Mouse (Mus musculus): ENCODE data around the gene Arhgef40. TPM values are rescaled to one million over a fixed set of nuclear protein-coding genes. Genes with fewer than 3 reads are reported as not detected.
"Not testable (repeated sequence)": the region's sequence is repeated elsewhere in the genome, so short reads cannot be mapped to it uniquely, and the experiment has no call there.

The Arhgef40 gene
- polyA plus RNA-seq, 1 experiment from 2014 or later: 1.3 TPM

DNA sequence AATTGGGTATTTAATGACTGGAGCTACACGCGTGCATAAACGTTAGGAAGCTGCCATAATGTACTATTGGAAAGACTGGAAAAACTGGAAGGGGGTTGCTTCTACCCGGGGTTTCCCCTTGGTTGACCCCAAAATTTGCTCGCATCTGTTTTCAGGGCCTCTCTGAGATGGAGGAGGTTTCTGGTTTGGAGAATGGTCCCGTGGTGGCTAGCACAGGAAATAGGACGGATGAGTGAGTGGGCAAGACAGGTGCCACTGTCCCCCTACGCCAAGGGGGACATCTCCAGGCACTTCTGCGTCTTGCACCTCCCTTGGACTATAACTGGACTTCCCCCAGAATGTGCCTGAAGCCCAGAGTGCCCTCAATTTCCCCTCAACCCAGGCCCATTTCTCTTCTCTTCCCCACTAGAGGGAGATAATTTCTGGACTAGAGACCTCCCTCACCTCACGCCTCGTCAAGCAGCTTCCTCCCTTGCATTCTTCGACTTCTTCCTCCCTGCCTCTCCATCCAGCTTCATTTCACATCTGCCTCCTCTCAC lies 34.6 kb downstream of the Arhgef40 start:
- Histone ChIP-seq H3K36me3 (ENCODE audit: inconsistent target) (no peaks in the 10 kb centered on the region), H3K4me3 (ENCODE audit: inconsistent target) (peak overlapping the region; percentile 51), H3K27ac (peak overlapping the region; percentile 68), H3K79me2 (ENCODE audit: inconsistent target) (peaks cover 9% of the 10 kb centered on the region; the same call in 1 of the 2 replicates)
- WGBS (ENCODE audit: missing documents): 20% methylated on average over 12 of the region's 12 CpGs

DNA sequence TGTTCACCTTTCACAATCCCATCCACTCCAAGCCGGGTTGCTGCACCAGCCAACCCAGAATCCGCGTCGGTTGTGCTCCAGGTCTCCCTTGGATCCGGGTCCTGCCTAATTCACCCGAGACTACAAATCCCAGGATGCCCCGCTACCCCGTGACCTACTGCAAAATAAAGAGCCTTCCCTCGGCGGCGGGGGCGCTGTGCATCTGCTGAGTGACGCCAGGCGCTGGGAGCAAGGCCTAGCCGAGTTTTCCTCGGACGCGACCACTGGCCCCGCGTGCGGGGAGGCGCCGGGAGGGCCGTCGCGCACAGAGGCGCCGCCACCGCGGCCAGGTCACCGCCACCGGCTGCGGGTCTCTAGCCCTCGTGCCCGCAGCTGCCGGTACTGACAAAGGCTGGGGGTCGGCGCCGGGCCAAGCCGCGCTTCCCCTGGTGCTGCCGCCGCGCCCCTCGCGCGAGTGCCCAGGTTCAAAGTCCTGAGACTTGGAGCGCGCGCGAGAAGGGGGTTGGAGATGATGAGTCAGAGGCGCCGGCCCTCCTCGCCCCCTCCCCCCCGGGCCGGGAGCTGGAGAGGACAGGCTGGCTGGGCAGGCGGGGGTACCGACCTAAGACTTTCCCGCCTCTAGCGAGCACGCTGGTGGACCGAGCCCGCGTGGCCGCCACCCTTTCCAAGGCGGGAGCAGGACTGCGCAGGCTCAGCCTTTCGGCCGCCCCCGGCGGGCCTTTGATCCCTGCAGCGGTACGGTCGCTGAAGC lies 35.2 kb downstream of the Arhgef40 start:
- under 1% methylated on average over 62 of the region's 74 CpGs for WGBS (ENCODE audit: missing documents)
- no peaks in the 10 kb centered on the region for H3K36me3 ChIP-seq (ENCODE audit: inconsistent target)
- peaks cover 9% of the 10 kb centered on the region; the same call in 1 of the 2 replicates for H3K79me2 ChIP-seq (ENCODE audit: inconsistent target)
- H3K4me3 ChIP-seq (ENCODE audit: inconsistent target): peak overlapping the region; percentile 54
- H3K27ac ChIP-seq: peak overlapping the region; percentile 78

DNA sequence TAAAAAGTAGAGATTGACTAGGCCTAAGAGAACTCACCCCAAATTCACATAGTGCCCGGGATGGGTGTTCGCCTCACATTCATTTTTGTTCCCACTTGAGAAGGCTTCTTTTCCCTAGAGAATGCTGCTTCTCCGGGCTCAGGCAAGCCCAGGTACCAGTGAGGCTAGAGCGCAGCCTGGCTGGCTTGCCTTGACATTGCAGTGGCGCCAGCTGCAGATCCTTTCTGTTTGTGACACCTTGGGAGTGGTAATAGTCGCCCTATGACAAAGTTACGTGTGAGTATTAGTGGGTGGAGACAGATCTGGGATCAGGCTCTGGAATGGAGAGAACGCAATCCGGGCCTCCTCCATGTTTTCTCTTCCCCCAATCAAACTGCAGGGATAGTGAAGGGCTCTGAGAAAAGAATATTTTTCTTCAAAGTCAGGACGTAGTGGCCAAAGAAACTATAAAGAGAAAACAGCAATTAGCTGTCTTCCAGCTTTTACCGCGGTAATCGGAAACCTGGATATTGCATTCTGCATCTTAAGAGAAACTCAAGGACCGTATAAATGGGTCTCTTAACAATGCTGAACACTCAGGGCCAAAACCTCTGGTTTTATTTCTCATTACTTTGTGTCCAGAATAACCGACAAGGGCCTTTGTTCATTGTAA lies 36.1 kb downstream of the Arhgef40 start, which contains the start of gene Zfp219:
Gene Zfp219, minus strand, starts transcription at position 248 of the 652 bp plus-strand sequence.
- Histone ChIP-seq H3K79me2 (ENCODE audit: inconsistent target) (peaks cover 9% of the 10 kb centered on the region; the same call in 1 of the 2 replicates), H3K27ac (peak within 1 kb of the TSS; percentile 78), H3K4me3 (ENCODE audit: inconsistent target) (peak within 1 kb of the TSS; percentile 54), H3K36me3 (ENCODE audit: inconsistent target) (no peaks in the 10 kb centered on the region)
- 17% methylated on average over 15 of the region's 15 CpGs for WGBS (ENCODE audit: missing documents)

DNA sequence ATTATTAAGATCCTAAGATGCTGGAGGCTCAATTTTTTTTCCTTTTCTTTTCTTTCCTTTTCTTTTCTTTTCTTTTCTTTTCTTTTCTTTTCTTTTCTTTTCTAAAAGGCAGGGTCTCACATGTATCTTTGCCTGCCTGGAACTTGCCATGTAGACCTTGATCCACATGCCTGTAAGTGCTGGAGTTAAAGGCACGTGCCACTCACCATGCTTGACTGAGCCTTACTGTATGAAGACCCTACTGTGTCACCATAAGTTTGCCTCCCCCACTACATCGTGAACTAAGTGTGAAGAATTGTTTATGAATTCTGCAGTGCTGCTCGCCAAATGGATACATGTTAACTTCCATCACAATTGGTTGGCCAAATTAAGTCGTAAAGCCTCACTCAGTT lies 36.6 kb downstream of the Arhgef40 start:
- WGBS (ENCODE audit: missing documents): 94% methylated on average over 4 of the region's 4 CpGs
- peak overlapping the region; percentile 54; the same call in 1 of the 2 replicates for H3K4me3 ChIP-seq (ENCODE audit: inconsistent target)
- H3K79me2 ChIP-seq (ENCODE audit: inconsistent target): peaks cover 9% of the 10 kb centered on the region; the same call in 1 of the 2 replicates
- 0 out of 2 replicates have a peak overlapping the region, but pooled peaks have one; percentile 78 for H3K27ac ChIP-seq
- no peaks in the 10 kb centered on the region for H3K36me3 ChIP-seq (ENCODE audit: inconsistent target)

DNA sequence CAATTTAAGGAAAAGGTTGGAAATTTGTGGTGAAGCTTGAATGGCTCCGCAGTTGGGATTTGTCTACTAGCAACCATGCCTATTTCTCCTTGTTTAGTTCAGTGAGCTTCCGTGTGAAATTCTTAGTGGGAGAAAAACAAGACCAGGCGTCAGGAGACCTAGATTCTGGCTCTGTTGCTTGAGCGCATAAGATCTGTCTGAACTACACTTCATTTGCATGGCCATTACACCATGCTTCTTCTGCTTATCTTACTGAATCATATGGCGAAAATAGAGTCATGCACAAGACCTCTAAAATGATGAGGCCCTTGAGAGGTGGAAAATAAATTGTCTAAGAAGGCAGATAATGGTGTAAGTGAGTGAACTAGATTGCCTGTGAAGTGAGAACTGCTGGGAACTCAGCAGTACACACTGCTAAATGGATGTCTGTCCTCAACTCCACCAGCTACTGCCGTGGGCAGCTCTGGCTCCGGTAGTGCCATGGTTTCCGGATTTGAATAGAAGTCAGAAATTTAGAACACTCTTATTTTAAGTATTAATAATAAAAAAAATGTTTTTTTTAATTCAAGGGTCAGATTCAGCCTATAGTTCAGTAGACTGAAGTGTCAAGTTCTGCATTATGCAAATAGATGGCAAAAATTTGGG lies 37.2 kb downstream of the Arhgef40 start:
- H3K79me2 ChIP-seq (ENCODE audit: inconsistent target): peaks cover 9% of the 10 kb centered on the region; the same call in 1 of the 2 replicates
- H3K4me3 ChIP-seq (ENCODE audit: inconsistent target): no peak overlapping the region
- no peak overlapping the region for H3K27ac ChIP-seq

DNA sequence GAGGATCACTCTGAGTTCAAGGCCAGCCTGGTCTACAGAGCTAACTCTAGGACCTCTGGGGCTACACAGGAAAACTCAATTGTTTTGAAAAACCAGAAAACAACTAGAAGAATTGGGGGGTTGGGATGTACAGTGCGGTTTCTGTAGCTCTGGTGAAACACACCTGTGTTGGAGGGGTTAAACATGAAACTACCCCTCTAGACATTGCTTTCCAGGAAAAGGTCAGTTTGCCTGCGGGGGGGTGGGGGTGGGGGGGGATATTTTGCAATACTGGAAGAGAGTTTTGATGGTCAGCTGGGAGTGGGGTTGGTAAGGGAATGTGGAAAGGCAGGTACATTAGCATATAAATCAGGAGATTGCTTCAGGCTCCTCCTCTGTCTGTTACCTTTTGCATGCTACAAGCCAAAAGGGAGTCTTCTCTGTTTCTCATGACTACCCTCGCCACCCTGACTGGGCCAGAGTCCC lies 37.8 kb downstream of the Arhgef40 start:
- peaks cover 9% of the 10 kb centered on the region; the same call in 1 of the 2 replicates for H3K79me2 ChIP-seq (ENCODE audit: inconsistent target)
- 55% methylated on average over 3 of the region's 3 CpGs for WGBS (ENCODE audit: missing documents)
- no peaks in the 10 kb centered on the region for H3K36me3 ChIP-seq (ENCODE audit: inconsistent target)
- peak overlapping the region; percentile 43 for H3K27ac ChIP-seq
- no peak overlapping the region; the same call in 1 of the 2 replicates for H3K4me3 ChIP-seq (ENCODE audit: inconsistent target)

More for the DNA sequence above, 37.2 kb downstream of the Arhgef40 start:
- H3K36me3 ChIP-seq (ENCODE audit: inconsistent target): no peaks in the 10 kb centered on the region
- WGBS (ENCODE audit: missing documents): over 99% methylated on average over 8 of the region's 8 CpGs

DNA sequence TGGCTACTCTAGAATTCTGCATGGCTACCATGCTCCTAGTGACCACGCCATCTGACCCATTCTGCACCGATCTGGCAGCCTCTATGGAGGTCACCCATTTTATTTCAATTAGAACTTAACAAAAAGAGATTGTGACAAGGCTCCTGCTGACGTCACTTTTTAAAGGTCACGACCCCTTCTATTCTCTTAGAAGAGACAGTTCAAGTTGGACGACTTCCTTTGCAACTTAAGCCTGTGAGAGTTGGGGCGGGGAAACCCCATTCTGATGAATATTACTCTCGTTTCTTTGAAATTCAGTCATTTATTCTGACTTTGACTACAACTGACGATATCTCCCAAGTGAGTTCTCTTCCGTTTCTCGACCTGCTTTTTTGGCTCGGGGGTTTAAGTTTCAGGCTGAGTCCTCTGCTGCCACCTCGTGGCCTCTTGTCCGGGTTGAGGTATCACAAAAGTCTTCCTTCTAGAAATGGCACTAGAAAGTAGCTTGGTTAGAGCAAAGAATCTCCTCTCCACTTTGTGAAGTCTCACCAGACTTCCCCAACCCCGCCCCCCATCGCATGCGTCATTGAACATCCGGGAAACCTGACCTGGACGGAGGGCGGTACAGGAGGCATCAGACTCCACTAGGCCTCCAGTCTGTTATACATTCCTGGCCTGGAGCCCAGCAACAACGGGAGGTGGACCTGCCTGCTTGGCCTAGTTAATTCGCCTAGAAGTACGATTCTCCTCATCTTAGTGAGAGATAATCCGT lies 38.4 kb downstream of the Arhgef40 start:
- Histone ChIP-seq H3K27ac (peak overlapping the region; percentile 43), H3K79me2 (ENCODE audit: inconsistent target) (peaks cover 9% of the 10 kb centered on the region; the same call in 1 of the 2 replicates), H3K4me3 (ENCODE audit: inconsistent target) (peak overlapping the region; percentile 20; the same call in 1 of the 2 replicates), H3K36me3 (ENCODE audit: inconsistent target) (no peaks in the 10 kb centered on the region)
- 10% methylated on average over 23 of the region's 23 CpGs for WGBS (ENCODE audit: missing documents)

DNA sequence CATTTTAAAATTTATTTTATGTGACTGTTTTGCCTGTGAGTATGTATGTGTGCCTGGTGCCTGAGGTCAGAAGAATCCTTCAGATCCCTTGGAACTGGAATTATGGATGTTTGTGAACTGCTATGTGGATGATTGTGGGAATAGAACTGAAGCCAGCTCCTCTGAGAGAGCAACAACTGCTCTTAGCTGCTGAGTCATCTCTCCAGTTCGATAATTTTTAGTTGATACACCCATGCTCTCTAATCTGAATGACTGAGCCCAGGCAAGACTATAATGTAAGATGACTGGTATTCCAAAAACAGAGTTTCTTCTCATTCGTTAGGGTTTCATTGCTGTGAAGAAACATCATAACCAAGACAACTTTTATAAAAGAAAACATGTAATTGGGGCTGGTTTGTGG lies 39.6 kb downstream of the Arhgef40 start:
- WGBS (ENCODE audit: missing documents): 77% methylated on average over 2 of the region's 2 CpGs
- H3K36me3 ChIP-seq (ENCODE audit: inconsistent target): no peaks in the 10 kb centered on the region
- no peak overlapping the region for H3K4me3 ChIP-seq (ENCODE audit: inconsistent target)
- H3K79me2 ChIP-seq (ENCODE audit: inconsistent target): no peaks in the 10 kb centered on the region
- H3K27ac ChIP-seq: no peak overlapping the region

DNA sequence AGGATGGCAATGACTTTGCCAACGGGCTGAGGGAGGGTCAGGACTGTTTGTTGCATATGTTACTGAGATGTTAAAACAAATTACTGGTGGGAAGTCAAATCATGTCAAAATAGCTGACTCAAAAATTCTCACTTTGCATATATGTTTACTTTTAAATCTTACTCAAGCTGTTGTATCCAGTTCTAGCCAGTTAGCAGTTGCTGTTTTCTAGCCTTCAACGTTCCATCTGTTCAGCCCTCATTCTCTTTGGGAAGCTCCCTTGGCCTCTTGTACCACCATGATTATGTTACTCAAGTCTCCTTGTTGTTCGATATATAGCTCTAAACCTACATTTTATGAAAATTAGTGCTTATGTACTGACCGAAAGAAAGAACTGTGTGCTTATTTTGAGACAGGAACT lies 41.8 kb downstream of the Arhgef40 start:
- Histone ChIP-seq H3K36me3 (ENCODE audit: inconsistent target) (no peaks in the 10 kb centered on the region), H3K4me3 (ENCODE audit: inconsistent target) (no peak overlapping the region), H3K27ac (no peak overlapping the region), H3K79me2 (ENCODE audit: inconsistent target) (no peaks in the 10 kb centered on the region)
- 95% methylated on average over 4 of the region's 4 CpGs for WGBS (ENCODE audit: missing documents)

DNA sequence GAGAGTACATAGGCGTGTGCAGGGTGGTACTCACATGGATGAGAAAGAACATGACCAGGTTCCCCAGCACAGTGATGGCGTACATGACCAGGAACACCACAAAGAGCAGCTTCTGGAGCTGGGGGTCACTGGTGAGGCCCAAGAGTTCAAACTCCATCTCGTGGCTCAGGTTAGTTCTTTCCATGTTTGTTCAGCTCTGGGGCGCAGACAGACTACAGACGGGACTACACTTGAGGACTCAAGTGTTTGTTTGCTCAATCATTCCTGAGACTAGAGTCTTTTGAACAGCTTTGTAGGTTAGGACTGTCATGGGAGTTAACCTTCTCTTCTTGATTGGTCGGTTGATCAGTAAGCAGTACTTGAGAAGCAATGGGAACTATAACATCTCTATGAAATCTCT lies 51.4 kb downstream of the Arhgef40 start:
- no peak overlapping the region for H3K4me3 ChIP-seq (ENCODE audit: inconsistent target)
- H3K27ac ChIP-seq: no peak overlapping the region
- 99% methylated on average over 6 of the region's 6 CpGs for WGBS (ENCODE audit: missing documents)
- H3K36me3 ChIP-seq (ENCODE audit: inconsistent target): no peaks in the 10 kb centered on the region
- H3K79me2 ChIP-seq (ENCODE audit: inconsistent target): no peaks in the 10 kb centered on the region

DNA sequence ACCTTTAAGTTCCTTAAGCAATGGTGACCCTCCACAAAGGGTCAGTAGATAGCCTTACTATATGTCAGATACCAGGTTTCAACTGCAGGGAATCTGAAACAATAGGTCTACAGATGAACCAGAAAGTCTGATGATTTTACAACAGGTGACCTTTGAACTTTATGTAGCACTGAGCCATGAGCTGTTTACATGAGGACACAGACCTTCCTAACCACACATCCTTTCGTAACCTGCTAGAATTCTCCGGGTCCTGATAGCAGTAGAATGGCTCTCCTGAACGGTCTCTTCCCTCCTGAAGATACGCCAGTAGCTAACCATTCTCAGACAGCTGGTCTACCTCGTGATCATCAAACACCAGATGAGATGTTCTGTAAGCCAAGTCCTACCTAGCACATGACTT lies 54.8 kb downstream of the Arhgef40 start:
- WGBS (ENCODE audit: missing documents): 80% methylated on average over 5 of the region's 5 CpGs
- no peak overlapping the region for H3K4me3 ChIP-seq (ENCODE audit: inconsistent target)
- no peaks in the 10 kb centered on the region for H3K79me2 ChIP-seq (ENCODE audit: inconsistent target)
- H3K27ac ChIP-seq: no peak overlapping the region
- H3K36me3 ChIP-seq (ENCODE audit: inconsistent target): no peaks in the 10 kb centered on the region

DNA sequence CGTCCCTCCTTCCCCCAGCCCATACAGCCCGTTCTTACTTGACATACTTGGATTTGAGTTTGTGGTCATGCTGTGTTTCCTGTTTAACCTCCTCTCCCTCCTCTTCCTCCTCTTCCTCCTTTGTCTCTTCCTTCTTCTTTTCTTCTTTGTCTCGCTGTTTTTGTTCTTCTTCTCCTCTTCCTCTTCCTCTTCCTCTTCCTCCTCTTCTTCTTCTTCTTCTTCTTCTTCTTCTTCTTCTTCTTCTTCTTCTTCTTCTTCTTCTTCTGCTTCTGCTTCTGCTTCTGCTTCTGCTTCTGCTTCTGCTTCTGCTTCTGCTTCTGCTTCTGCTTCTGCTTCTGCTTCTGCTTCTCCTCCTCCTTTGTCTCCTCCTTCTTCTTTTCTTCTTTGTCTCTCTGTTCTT lies 57.8 kb downstream of the Arhgef40 start, which contains the start of gene Olfr221:
Gene Olfr221, minus strand, starts transcription at position 101 of the 400 bp plus-strand sequence.
- not testable (repeated sequence) for H3K79me2 ChIP-seq (ENCODE audit: inconsistent target); H3K4me3 ChIP-seq (ENCODE audit: inconsistent target); H3K36me3 ChIP-seq (ENCODE audit: inconsistent target)
- H3K27ac ChIP-seq: 0 out of 2 replicates have a peak within 1 kb of the TSS, but pooled peaks have one; percentile 27
- 0% methylated on average over 2 of the region's 3 CpGs for WGBS (ENCODE audit: missing documents)

DNA sequence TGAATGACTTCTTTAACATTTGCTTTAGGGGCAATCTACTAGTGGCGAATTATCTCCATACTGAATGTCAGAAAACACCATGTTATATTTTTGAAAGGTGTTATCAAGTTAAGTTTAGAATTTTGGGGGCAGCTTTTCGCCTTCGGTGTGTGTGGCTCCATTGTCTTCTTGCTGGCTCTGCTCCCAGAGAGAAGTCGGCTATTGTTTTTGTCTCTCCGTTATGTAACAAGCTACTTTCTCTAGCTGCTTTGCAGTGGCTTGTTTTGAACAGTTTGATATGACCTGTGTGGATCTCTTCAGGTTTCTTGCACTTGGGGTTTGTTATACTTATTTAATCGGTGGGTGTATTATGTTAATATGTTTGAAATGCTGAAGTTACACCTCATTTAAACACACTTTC lies 58.9 kb downstream of the Arhgef40 start:
- Histone ChIP-seq H3K27ac (no peak overlapping the region), H3K79me2 (ENCODE audit: inconsistent target) (no peaks in the 10 kb centered on the region), H3K36me3 (ENCODE audit: inconsistent target) (no peaks in the 10 kb centered on the region), H3K4me3 (ENCODE audit: inconsistent target) (no peak overlapping the region)
- WGBS (ENCODE audit: missing documents): 71% methylated on average over 6 of the region's 6 CpGs

All from macrophage (primary cell).